Mouse (Mus musculus): ENCODE data around the gene Dock8.

Dock8 gene

GRCm38 (mm10) chr19:25251610-25252140 lies 252.3 kb downstream of the Dock8 start:
- no peak for DNase-seq (ENCODE audit: low spot score)

Data from urinary bladder, postnatal 14 days (tissue).